Mouse (Mus musculus): ENCODE data around the gene Scarf1.

DNA sequence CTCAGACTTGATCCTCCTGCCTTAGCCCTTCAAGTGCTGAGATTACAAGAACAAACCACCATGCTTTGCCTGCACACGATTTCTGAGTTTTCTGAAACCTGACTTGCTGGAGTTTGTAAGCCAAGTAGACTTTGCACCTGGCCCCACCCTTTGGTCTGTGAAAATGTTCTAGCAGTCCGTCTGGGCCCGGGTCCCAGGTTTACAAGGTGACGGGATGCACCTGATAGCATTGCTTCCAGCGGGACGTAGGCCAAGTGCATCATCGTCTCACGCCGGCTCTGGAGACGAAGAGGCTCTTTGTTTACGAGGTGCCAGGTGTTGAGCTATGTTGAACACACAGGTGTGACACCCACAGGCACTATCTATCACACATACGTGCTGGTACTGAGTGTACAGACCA is 55.6 kb downstream of the Scarf1 start:
- TF ChIP-seq CTCF (IDR thresholded peaks at IDR 0.05; ENCODE audit: control insufficient read depth, insufficient read depth, insufficient read length) (no peak), USF1 (IDR thresholded peaks at IDR 0.05; ENCODE audit: low read depth) (no peak), FOSL1 (IDR thresholded peaks at IDR 0.05; ENCODE audit: insufficient read depth, low read length, poor library complexity, severe bottlenecking) (no peak), MAX (IDR thresholded peaks at IDR 0.05) (no peak)
